Mouse (Mus musculus) adrenal gland, postnatal 4 days (tissue): ENCODE data around the gene Wdr75. TPM values are rescaled to one million over a fixed set of nuclear protein-coding genes. Genes with fewer than 3 reads are reported as not detected.

Experiments
- DNase-seq, 2 experiments: peaks; one replicate each; pipeline ENCODE4 v3.0.0; 2021 to 2022; ENCODE audit warnings: low spot score in 2 of 2, mixed read lengths in 2 of 2
- total RNA-seq, 2 experiments: library from RNA; stranded (reverse); gene quantifications; 2 replicates each; pipeline ENCODE4 v1.2.3; 2021

The Wdr75 gene
- total RNA-seq, 2 experiments from 2014 or later, result 44.7 to 50.5 TPM

GRCm38 (mm10) chr1:45835362-45836063 is 40.5 kb downstream of the Wdr75 start:
- no peak for DNase-seq

- peak in 1 of 2 experiments; percentile 28 for DNase-seq
Measured at GRCm38 (mm10) chr1:45837736-45838135, 42.8 kb downstream of the Wdr75 start.

GRCm38 (mm10) chr1:45838271-45838670 is 43.3 kb downstream of the Wdr75 start:
- DNase-seq, result no peak

GRCm38 (mm10) chr1:45845466-45845865 is 50.5 kb downstream of the Wdr75 start:
- no peak for DNase-seq

DNA sequence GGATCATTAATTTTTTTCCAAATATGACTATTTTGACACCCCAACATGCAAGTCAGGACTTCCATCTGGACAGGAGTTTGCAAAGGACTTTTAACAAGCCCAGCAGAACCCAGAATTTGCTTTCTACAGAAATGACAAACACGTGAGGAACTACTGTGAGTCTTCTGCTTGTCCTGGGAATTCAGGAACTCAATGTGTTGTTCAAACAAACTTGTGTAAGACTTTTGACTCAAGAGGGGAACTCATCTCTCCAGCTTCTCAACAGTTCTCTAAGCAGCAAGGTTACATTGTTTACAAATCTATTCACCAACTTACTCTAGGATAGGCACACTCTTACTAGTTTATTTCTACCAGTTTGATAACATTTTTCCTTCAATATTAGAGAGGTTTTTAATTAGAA is 63.1 kb downstream of the Wdr75 start:
- no peak for DNase-seq

GRCm38 (mm10) chr1:45860349-45860748 is 65.4 kb downstream of the Wdr75 start:
- no peak for DNase-seq

- DNase-seq, result no peak
Measured at GRCm38 (mm10) chr1:45861162-45861561, 66.2 kb downstream of the Wdr75 start.

GRCm38 (mm10) chr1:45863641-45864040 is 68.7 kb downstream of the Wdr75 start:
- no peak for DNase-seq

- no peak for DNase-seq
Measured at GRCm38 (mm10) chr1:45864564-45865014, 69.6 kb downstream of the Wdr75 start.

- DNase-seq, result no peak
Measured at GRCm38 (mm10) chr1:45865316-45865715, 70.3 kb downstream of the Wdr75 start.

GRCm38 (mm10) chr1:45865727-45866126 is 70.8 kb downstream of the Wdr75 start:
- no peak for DNase-seq

DNA sequence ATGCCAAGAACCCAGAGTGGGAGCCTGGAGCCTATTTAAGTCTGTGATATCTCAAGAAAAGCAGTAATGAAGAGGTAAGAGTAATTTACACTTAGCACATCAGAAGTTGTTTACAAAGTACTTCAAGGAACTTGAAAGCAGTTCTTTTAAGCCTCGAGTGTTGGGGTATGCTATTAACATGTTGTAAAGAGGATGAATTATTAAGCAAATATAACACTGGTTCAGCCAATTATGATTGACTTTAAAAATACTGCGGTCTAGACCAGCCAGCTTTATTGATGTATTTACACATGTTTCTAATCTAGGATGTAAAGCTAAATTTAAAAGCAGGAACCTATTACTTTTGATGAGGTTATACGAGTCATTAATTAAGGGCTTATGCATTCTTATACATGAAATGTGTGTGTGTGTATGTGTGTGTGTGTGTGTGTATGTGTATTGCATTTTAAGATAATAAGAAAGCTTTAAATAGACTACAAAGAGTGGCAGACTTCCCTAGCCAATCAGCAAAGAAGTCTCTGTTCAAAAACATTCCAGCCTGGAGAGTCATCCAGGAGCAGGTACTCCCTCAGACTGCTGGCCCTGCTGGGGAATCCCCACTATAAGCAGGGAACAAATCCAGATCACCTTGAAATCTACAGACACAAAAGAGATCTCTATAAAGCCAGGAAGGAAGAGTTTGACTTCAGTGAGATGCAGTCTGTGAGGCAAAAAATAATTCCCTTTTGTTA is 71.5 kb downstream of the Wdr75 start:
- no peak for DNase-seq

- DNase-seq, result no peak
Measured at GRCm38 (mm10) chr1:45868050-45868449, 73.1 kb downstream of the Wdr75 start.

DNA sequence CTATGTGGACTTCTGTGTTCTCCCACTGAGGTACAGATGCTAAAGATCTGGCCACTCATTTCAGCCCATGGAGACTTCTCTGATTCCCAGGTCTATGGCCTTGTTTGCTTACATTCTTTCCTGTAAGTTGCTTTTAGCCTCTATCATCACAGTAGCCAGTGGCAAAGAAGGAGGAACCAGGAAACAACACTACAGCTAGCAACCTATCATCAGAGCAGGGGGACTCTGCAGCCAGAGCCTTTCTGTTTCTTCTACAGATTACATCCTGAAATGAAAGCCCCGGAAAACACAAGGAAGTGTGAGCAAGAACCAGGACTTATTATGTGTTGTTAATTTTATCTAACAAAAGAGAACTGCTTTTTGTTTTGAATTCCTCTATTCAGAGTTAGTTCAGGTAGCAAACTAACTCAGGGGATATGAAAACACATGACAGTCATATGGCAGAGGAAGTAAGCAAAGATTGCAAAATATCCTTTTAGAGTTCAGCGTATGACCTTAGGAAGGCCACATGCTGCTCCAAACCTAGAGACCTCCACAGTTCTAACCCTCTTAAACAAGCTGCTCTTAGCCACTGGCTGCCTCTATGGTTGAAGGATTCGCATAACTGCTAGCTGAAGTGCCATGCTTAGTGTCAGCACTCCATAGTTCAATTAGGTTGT is 73.6 kb downstream of the Wdr75 start:
- DNase-seq, result no peak

Other genes starting within 250 kb of the Wdr75 start
- under 1 TPM in 1 of 2 experiments, not detected in 1; 0.42 TPM for gene Gm5269, start 95.1 kb downstream of the Wdr75 start, total RNA-seq
- 10 to 100 TPM; 39.3 to 53.1 TPM for gene Slc40a1, start 131.4 kb downstream of the Wdr75 start, total RNA-seq